Mouse (Mus musculus): Measurements from ENCODE around the gene Atxn7l1.

DNA sequence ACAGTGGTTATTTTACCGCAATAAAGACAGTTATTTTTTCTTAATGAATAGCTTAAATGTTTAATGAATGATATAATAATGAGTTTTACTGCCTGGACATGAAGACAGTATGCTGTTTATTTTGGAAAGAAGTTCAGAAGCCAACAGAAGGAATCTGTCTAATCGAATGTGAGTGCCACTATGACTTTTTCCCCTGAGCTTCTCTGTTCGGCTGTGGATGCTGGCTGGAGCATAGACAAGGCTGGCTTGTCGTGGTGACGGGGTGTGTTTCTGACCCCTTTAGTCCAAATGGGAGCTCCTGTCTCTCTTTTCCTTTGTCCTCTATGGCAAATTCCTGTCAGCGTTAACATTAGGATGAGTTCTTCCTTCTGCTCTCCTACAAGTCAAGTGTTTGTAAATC is 37.6 kb downstream of the Atxn7l1 start:
- TF ChIP-seq POLR2A (IDR thresholded peaks at IDR 0.05; ENCODE audit: insufficient read depth, low read depth, low read length): no peak
- TF ChIP-seq CTCF (IDR thresholded peaks at IDR 0.05; ENCODE audit: insufficient read depth, low read depth, low read length): no peak

Data from olfactory bulb, adult 2 months (tissue).